Mouse (Mus musculus) cerebellum, postnatal 10 days (tissue): ENCODE results near the gene Gm3558.
"Not testable (repeated sequence)": the region's sequence is repeated elsewhere in the genome, so short reads cannot be mapped to it uniquely, and the experiment has no call there.

Source experiments
- DNase-seq, 2 experiments: peaks; one replicate each; pipeline ENCODE4 v3.0.0; 2021; ENCODE audit warnings: mixed read lengths in 2 of 2

Gm3558 gene

GRCm38 (mm10) chr14:7568382-7568781 is at the start of gene Gm3558:
Gm3558 (minus strand) TSS chr14:7568566.
- DNase-seq = peak; percentile 3 to 6

GRCm38 (mm10) chr14:7595492-7595891 is 27.1 kb upstream of the Gm3558 start, which contains the start of gene Gm10338:
Gm10338 (minus strand) TSS chr14:7595592.
- not testable (repeated sequence) for DNase-seq

- DNase-seq = peak; percentile 4 to 16
Observed at GRCm38 (mm10) chr14:7567890-7568289, 476 bp downstream of the Gm3558 start.

GRCm38 (mm10) chr14:7567266-7567665 is 1.1 kb downstream of the Gm3558 start:
- DNase-seq = peak; percentile 34 to 42
